Mouse (Mus musculus) embryonic fibroblast, embryonic 13.5 days (primary cell): ENCODE measurements at regions not wholly inside any gene's neighbourhood (a gene's known extent, or its start where the extent isn't known, plus 50 kb on each side); places are given as distances from the start of the nearest gene placed in this dataset.
"Not testable (repeated sequence)": the region's sequence is repeated elsewhere in the genome, so short reads cannot be mapped to it uniquely, and the experiment has no call there.

ENCODE experiments used
- H3K27ac ChIP-seq: 2 replicates; pipeline ENCODE4 v1.5.1; 2012; ENCODE audit warnings: low read length, control low read depth, inconsistent platforms; ENCODE audit not compliant: insufficient read depth
- H3K4me1 ChIP-seq: 2 replicates; pipeline ENCODE4 v1.6.1; 2011; ENCODE audit warnings: low read length; ENCODE audit not compliant: control insufficient read depth, insufficient read depth
- H3K4me3 ChIP-seq: 2 replicates; pipeline ENCODE4 v1.5.1; 2011; ENCODE audit warnings: mild to moderate bottlenecking, control low read depth, low read length; ENCODE audit not compliant: insufficient read depth
- CTCF ChIP-seq: IDR thresholded peaks from 2 replicates; pipeline ENCODE4 v1.5.1; 2011; ENCODE audit warnings: mild to moderate bottlenecking, control low read depth, low read length, moderate library complexity, borderline replicate concordance; ENCODE audit not compliant: insufficient read depth
- POLR2A ChIP-seq: IDR thresholded peaks from 2 replicates; pipeline ENCODE4 v1.6.1; 2011; ENCODE audit warnings: low read depth, mild to moderate bottlenecking, control low read depth, low read length, moderate library complexity

DNA sequence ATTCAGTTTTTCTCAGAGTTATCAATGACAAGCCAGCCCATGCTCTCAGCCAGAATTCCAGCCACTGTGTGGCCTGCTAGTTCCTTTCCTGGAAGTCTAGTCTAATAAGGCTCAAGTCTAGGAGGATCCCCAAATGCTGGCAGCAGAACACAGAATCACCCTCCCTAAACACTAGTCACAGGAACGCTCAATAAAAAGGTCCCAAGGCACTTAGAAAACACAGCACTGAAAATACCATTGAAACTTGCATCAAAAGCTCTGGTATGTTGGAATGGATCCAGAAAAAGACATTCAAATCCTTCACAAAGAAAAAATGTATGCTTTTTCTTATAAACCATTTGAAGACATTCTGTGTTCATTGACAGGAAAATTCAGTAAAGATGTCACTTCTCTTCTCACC is 163.9 kb downstream of the Impad1 start:
- no peak for TF ChIP-seq POLR2A

GRCm38 (mm10) chr4:4623840-4624239 is 169.3 kb downstream of the Impad1 start:
- Histone ChIP-seq H3K4me3 (no peak overlapping the region), H3K27ac (no peak overlapping the region), H3K4me1 (no peaks in the 10 kb centered on the region)
- TF ChIP-seq POLR2A (no peak), CTCF (no peak)

More for the DNA sequence above, 163.9 kb downstream of the Impad1 start:
- Histone ChIP-seq H3K4me3 (no peak overlapping the region), H3K4me1 (peaks cover 7% of the 10 kb centered on the region), H3K27ac (no peak overlapping the region)

DNA sequence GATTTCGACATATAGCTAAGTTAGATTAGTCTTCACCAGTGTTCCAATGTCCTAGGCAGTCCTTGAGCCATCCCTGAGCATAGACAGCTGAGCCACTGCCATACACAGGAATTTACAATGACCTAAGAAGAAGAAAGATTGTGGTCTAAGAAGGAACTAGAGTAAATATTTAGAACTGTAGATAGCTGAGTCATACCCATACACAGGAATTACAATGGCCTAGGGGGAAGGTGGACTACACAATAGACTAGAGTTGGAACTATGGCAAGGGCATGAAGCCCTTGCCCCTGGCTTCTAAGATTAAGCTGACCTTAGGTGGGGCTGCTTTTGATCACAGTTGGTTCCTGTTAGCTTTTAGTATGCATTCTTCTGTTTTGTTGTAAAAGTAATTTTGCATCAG is 173.0 kb downstream of the Impad1 start:
- not testable (repeated sequence) for H3K4me3 ChIP-seq, H3K27ac ChIP-seq, H3K4me1 ChIP-seq

DNA sequence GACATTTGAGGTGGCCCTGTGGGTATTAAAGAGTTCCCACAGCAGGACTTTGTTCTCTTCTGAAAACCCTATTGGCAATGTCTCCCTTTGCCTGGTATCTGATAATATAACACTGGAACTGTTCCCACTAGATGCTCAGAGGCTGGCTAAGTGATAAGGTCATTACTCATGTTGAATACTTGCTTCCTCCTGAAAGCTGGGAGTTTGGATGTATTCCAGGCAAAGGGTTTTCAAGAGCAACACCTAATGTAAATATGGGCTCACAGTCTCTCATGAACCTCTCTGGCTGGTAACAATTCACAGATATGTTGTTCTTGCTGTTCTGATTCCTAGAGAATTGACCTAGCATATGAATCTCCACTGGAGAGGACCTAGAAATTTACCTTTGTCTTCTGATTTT is 178.6 kb downstream of the Impad1 start:
- TF ChIP-seq POLR2A = no peak
- TF ChIP-seq CTCF = no peak
- Histone ChIP-seq H3K4me1 (no peaks in the 10 kb centered on the region; the same call in none of the 2 replicates), H3K27ac (no peak overlapping the region), H3K4me3 (no peak overlapping the region)
